Mouse (Mus musculus) bone marrow, adult 2 months (tissue): ENCODE data around the gene Adamts20.

Experiments
- CTCF ChIP-seq: fragments of 200-500 bp; IDR thresholded peaks from 2 replicates; pipeline ENCODE4 v1.5.1; 2011; ENCODE audit warnings: low read length, control low read depth; ENCODE audit not compliant: control insufficient read depth, insufficient read depth
- POLR2A ChIP-seq: fragments of 200-500 bp; IDR thresholded peaks from 2 replicates; pipeline ENCODE4 v1.6.1; 2011; ENCODE audit warnings: low read depth, mild to moderate bottlenecking, control low read depth, low read length, borderline replicate concordance; ENCODE audit not compliant: control insufficient read depth

DNA sequence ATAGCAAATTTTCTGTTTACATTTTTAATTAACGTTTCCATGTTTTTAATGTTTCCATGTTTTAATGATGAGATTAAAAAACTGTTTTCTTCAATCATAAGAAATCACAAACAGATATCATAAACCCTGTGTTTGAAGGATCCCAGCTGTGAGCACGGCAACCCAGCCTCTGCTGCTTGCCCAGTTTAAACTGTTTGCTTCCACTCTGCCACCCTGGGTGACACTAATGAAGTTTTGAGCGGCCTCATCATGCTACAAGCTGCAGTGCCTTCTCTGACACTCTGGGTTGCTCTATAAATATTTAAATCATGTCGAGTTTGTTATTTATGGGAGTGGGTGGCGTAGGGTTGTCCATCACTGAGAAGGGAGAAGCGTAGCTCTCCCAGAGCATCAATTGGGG is 44.7 kb downstream of the Adamts20 start:
- TF ChIP-seq CTCF (no peak), POLR2A (no peak)
